Mouse (Mus musculus): ENCODE results near the gene Scaf8.
A peak's percentile ranks its signal among the peaks of the same experiment; 100 is the strongest.

Gene Scaf8

GRCm38 (mm10) chr17:3207529-3208240 is 92.9 kb downstream of the Scaf8 start:
- DNase-seq (ENCODE audit: low spot score in 2 of 2) = no peak

- no peak for DNase-seq (ENCODE audit: low spot score in 2 of 2)
These were observed 93.7 kb downstream of the Scaf8 start for GRCm38 (mm10) chr17:3208471-3208870.

DNA sequence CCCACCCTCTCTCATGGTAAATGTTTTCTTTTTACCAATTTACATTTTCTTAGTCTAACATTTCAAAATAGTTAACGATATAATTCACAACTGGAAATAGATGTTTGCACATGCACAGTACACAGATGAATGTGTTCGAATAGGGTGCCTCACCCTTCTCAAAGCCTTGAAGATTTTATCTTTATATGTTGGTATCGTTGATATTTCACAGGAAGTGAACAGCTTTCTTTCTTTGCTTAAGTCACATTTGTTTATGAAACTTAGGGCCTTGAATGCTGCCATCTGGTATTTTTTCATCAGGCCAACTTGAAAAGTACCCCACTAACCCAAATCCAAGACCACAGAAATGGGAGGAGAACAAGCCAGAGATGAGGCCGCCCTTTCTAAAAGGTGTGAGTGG is 94.8 kb downstream of the Scaf8 start:
- no peak for DNase-seq (ENCODE audit: low spot score in 2 of 2)

GRCm38 (mm10) chr17:3210134-3210533 is 95.4 kb downstream of the Scaf8 start:
- DNase-seq (ENCODE audit: low spot score in 2 of 2) = no peak

GRCm38 (mm10) chr17:3212105-3212504 is 97.3 kb downstream of the Scaf8 start:
- DNase-seq (ENCODE audit: low spot score in 2 of 2) = no peak

DNA sequence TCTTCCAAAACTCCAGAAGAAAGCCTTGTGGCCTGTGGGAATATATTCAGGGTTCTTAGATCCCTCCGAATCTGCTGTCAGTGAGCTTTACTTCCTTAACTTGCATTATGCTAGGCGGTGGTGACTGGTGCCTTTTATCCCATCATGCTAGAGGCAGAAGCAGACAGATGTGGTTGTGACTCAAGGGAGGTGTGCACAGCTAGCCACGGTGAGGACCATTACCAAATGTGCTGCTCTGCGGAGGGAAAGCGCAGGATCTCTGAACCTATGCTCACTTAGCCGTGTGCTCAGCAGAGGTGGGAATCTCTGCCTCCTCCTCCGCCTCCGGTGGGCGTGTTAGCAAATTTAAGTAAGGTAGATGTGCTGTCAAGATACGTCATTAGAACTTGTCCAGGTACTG is 98.1 kb downstream of the Scaf8 start:
- no peak for DNase-seq (ENCODE audit: low spot score in 2 of 2)

DNA sequence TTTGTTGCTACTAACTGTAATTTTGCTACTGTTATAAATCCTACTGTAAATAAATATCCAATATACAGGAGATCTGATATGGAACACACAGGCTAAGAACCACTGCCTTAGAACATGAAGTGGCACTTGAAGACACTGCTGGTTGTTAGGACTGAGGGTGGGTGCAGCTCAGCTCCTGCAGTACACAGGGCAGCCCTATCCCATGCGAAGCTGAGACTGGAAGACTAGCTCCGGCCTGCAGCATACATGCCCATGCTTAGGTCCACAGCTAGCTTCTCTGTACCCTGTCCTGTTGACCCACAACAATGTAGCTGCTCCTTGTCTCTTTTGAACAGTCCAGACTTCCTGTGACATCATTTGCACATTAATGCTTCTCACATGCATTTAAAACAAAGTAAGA is 100.1 kb downstream of the Scaf8 start:
- DNase-seq (ENCODE audit: low spot score in 2 of 2) = no peak

- no peak for DNase-seq (ENCODE audit: low spot score in 2 of 2)
These were observed 102.3 kb downstream of the Scaf8 start for GRCm38 (mm10) chr17:3217023-3217422.

- no peak for DNase-seq (ENCODE audit: low spot score in 2 of 2)
These were observed 103.6 kb downstream of the Scaf8 start for GRCm38 (mm10) chr17:3218364-3218763.

DNA sequence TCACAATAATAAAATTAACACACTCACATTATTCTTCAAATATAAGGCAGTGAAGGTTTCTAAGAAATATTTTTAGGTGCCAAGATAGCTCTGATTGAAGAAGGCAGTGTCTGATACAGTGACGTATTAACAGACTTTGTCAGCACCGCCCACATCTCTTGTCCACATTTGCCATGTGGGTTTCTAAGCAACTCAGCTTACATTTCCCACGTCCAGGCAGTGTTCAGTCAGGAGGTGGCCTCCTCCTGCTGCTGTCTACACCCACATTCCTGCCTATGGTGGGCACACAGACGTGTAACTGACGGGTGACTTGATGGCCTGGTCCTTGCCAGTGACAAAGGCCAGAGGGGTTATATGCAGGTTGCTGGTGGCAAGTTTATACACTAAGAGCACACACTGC is 104.1 kb downstream of the Scaf8 start:
- DNase-seq (ENCODE audit: low spot score in 2 of 2) = peak; percentile 65 to 66

GRCm38 (mm10) chr17:3220201-3220600 is 105.4 kb downstream of the Scaf8 start:
- no peak for DNase-seq (ENCODE audit: low spot score in 2 of 2)

- DNase-seq (ENCODE audit: low spot score in 2 of 2) = no peak
These were observed 108.3 kb downstream of the Scaf8 start for GRCm38 (mm10) chr17:3223071-3223470.

GRCm38 (mm10) chr17:3223721-3224120 is 108.9 kb downstream of the Scaf8 start:
- no peak for DNase-seq (ENCODE audit: low spot score in 2 of 2)

- peak; percentile 91 to 95 for DNase-seq (ENCODE audit: low spot score in 2 of 2)
These were observed 109.8 kb downstream of the Scaf8 start for GRCm38 (mm10) chr17:3224383-3225106.

- peak; percentile 60 to 69 for DNase-seq (ENCODE audit: low spot score in 2 of 2)
These were observed 115.6 kb downstream of the Scaf8 start for GRCm38 (mm10) chr17:3230231-3231000.

DNA sequence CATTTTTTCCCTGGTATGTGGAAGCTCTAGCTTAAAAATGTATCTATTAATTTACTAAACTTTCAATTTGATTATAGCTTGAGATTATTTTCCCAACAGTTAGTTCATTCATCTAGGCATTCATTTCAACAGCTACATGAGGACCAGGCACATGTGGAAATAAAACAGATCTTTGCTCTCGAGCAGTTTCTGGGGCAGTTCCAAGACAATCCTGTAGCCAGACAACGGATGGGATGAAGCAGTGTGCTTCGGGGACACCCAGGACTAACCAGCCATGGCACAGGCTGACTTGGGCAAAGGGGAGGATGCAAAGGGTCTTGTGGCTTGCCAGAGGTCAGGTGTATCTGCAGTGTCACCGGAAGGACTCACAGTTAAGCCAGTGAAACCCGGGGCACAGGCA is 117.9 kb downstream of the Scaf8 start:
- no peak for DNase-seq (ENCODE audit: low spot score in 2 of 2)

- no peak for DNase-seq (ENCODE audit: low spot score in 2 of 2)
These were observed 128.9 kb downstream of the Scaf8 start for GRCm38 (mm10) chr17:3243672-3244071.

DNA sequence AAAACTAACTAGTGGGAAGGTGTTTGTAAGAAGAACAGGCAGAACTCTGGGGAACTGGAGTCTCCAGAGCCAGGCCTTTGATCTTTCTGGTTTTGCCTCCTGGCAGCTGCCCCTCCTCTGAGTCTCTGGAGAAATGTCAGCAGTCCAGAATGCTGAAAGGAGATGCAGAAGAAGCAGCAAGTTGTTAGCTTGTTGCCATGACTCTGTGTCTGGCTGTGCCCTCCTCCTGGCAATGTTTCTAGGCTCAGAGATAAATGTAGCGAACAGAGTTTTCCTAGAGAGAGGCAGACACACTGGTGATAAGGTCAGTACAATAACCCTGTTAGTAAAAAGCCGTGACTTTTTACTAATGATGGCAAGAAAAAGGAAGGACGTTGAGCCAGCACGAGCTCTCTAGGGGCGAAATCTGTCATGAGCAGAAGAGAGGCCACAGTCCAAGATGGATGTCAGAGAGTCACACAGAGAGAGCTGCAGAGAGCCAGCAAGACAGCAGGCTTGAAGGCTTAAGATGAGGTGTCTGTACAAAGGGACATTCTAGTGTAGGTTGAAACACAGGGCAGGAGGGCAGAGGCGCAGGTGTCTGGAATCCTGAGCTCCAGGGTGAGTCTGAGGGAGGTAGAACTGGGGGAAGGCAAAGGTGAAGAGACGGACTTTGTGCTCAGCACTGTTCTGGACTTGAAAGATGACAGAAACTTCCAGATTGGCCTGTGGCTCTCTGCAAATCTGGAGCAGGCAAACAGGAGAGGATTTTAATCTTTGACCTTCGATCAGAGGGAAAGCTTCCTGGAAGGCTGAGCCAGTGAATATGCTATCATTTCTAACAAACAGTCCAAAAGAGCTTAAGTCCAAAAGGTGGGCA is 130.3 kb downstream of the Scaf8 start:
- no peak for DNase-seq (ENCODE audit: low spot score in 2 of 2)

DNA sequence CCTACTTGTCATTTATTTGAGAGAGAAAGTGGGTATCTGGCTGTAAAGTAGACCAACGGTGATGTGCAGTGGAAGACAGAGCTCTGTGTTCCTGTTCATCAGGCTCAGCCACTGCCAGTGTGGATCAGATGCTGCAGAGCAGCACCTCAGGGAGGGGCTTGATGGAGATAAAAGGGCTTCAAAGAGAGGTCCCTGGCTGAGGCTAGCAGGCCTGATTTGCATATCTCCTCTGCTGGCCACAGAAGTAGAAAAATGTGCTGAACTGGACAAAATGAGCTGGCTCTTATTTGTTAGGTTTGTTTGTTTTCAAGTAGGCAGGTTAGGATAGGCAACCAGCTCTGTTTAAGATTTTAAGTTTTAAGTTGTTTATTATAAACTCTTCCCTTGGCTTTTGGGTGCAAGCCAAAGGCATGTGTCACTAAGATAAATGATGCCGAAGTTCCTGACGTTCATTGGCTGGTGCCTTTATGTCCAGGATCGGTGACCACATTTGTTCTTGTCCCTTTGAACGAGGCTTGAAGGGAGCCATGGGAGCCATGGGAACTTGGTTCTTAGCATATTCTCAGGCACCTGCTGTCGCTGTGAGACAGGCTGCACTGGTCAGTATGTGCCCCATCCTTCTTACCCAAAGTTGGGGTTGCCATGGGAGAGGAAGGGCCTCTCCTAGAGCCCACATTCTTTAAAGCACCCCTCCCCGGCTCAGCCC is 132.0 kb downstream of the Scaf8 start:
- no peak for DNase-seq (ENCODE audit: low spot score in 2 of 2)

Data from right cerebral cortex, adult 2 months (tissue).